Comparison of ENCODE assay signal across 10 mouse cellular contexts in genomic region chr7:137197118-137198030, GRCm38 (mm10).
A peak's percentile ranks its signal among the peaks of the same experiment; 100 is the strongest.
DNase-seq lines count a peak whose midpoint lies in the region; ATAC-seq and TF ChIP-seq lines count a peak whose summit lies in the region.
"Had no signal": no experiment of that assay in that cellular context is flagged by ENCODE, and none has a peak within 500 bp of the region (broad histone marks: within the 10 kb centered on the region; RNA-seq: fewer than 3 reads in every experiment).

No protein-coding gene starts in this region.

- no peaks in the 10 kb centered on the region for H3K4me1 ChIP-seq in heart, postnatal 0 days (ENCODE audit: control insufficient read depth, insufficient read depth)
- H3K4me1 ChIP-seq in heart, embryonic 11.5 days (ENCODE audit: control insufficient read depth, insufficient read depth, low read length) = no peaks in the 10 kb centered on the region
- peaks cover 9% of the 10 kb centered on the region for H3K4me1 ChIP-seq in midbrain, embryonic 12.5 days
- peaks cover 14% of the 10 kb centered on the region for H3K4me1 ChIP-seq in midbrain, embryonic 10.5 days
- 0 out of 2 replicates have a peak, but pooled peaks cover 3% of the 10 kb centered on the region for H3K4me1 ChIP-seq in neural tube, embryonic 14.5 days (ENCODE audit: control insufficient read depth, insufficient read depth, low read length)
- H3K4me1 ChIP-seq: liver, embryonic 15.5 days had no signal

- no peak for TF ChIP-seq EP300 in heart, postnatal 0 days (IDR thresholded peaks at IDR 0.05; ENCODE audit: low read depth)

- WGBS in heart, postnatal 0 days = 64% methylated on average over 23 of the region's 23 CpGs
- WGBS in heart, embryonic 11.5 days (ENCODE audit: insufficient replicate concordance) = 78% methylated on average over 23 of the region's 23 CpGs
- 89% methylated on average over 23 of the region's 23 CpGs for WGBS in midbrain, embryonic 12.5 days
- 93% methylated on average over 23 of the region's 23 CpGs for WGBS in midbrain, embryonic 10.5 days
- WGBS in neural tube, embryonic 14.5 days = 68% methylated on average over 23 of the region's 23 CpGs

- H3K36me3 ChIP-seq in heart, postnatal 0 days (replicated peaks; ENCODE audit: control insufficient read depth, insufficient read depth, low read length) = peaks cover 4% of the 10 kb centered on the region; the same call in 1 of the 2 replicates
- H3K36me3 ChIP-seq in heart, embryonic 11.5 days (ENCODE audit: control insufficient read depth, insufficient read depth, low read length) = no peaks in the 10 kb centered on the region
- H3K36me3 ChIP-seq in midbrain, embryonic 12.5 days = peaks cover 55% of the 10 kb centered on the region
- H3K36me3 ChIP-seq in midbrain, embryonic 10.5 days = peaks cover 53% of the 10 kb centered on the region
- no peaks in the 10 kb centered on the region; the same call in 1 of the 2 replicates for H3K36me3 ChIP-seq in neural tube, embryonic 14.5 days (ENCODE audit: control insufficient read depth, insufficient read depth, low read length)
- H3K36me3 ChIP-seq: liver, embryonic 15.5 days had no signal

- H3K27me3 ChIP-seq in heart, postnatal 0 days (ENCODE audit: control insufficient read depth, insufficient read depth, low read length) = no peaks in the 10 kb centered on the region
- no peaks in the 10 kb centered on the region for H3K27me3 ChIP-seq in heart, embryonic 11.5 days (ENCODE audit: control insufficient read depth, insufficient read depth, low read length)
- peaks cover 10% of the 10 kb centered on the region for H3K27me3 ChIP-seq in midbrain, embryonic 12.5 days
- H3K27me3 ChIP-seq in midbrain, embryonic 10.5 days (ENCODE audit: low read depth, poor library complexity, severe bottlenecking) = peaks cover 47% of the 10 kb centered on the region
- H3K27me3 ChIP-seq in neural tube, embryonic 14.5 days (ENCODE audit: control insufficient read depth, insufficient read depth, low read length) = no peaks in the 10 kb centered on the region
- H3K27me3 ChIP-seq: liver, embryonic 15.5 days had no signal

- H3K9me3 ChIP-seq in heart, postnatal 0 days (replicated peaks; ENCODE audit: control insufficient read depth, low read length) = no peaks in the 10 kb centered on the region
- H3K9me3 ChIP-seq in heart, embryonic 11.5 days (replicated peaks; ENCODE audit: control insufficient read depth, low read length) = no peaks in the 10 kb centered on the region
- H3K9me3 ChIP-seq in midbrain, embryonic 12.5 days = no peaks in the 10 kb centered on the region
- H3K9me3 ChIP-seq in midbrain, embryonic 10.5 days (replicated peaks) = no peaks in the 10 kb centered on the region
- H3K9me3 ChIP-seq in neural tube, embryonic 14.5 days (ENCODE audit: control insufficient read depth, low read length) = no peaks in the 10 kb centered on the region
- H3K9me3 ChIP-seq: liver, embryonic 15.5 days had no signal

- no peak overlapping the region for H3K4me2 ChIP-seq in heart, postnatal 0 days (ENCODE audit: low read depth, low read length)
- H3K4me2 ChIP-seq in heart, embryonic 11.5 days = no peak overlapping the region
- H3K4me2 ChIP-seq in midbrain, embryonic 12.5 days (replicated peaks) = no peak overlapping the region
- no peak overlapping the region for H3K4me2 ChIP-seq in neural tube, embryonic 14.5 days (ENCODE audit: low read depth, low read length)
- H3K4me2 ChIP-seq: liver, embryonic 15.5 days had no signal

- DNase-seq in heart, postnatal 0 days (ENCODE audit: low spot score) = no peak
- no peak for DNase-seq in midbrain, embryonic 10.5 days (ENCODE audit: low spot score)
- DNase-seq in cerebellum, postnatal 14 days = peak; percentile 53 to 59
- DNase-seq in testis, postnatal 10 days (ENCODE audit: low spot score) = no peak
- no peak for DNase-seq in layer of hippocampus, adult 8-10 months (ENCODE audit: low spot score in 2 of 2)
- DNase-seq: layer of hippocampus, postnatal 36 days had no signal

- no peak overlapping the region for H3K27ac ChIP-seq in heart, postnatal 0 days (ENCODE audit: low read depth)
- H3K27ac ChIP-seq in heart, embryonic 11.5 days (ENCODE audit: low read depth, low read length) = no peak overlapping the region
- 0 out of 2 replicates have a peak overlapping the region, but pooled peaks have one; percentile 25 for H3K27ac ChIP-seq in midbrain, embryonic 12.5 days (replicated peaks)
- H3K27ac ChIP-seq in midbrain, embryonic 10.5 days (replicated peaks) = no peak overlapping the region
- H3K27ac ChIP-seq in neural tube, embryonic 14.5 days (ENCODE audit: low read depth, low read length) = no peak overlapping the region
- H3K27ac ChIP-seq: liver, embryonic 15.5 days had no signal

- peak; percentile 39; the same call in 1 of the 2 replicates for ATAC-seq in heart, postnatal 0 days (ENCODE audit: insufficient read depth, low read depth)
- no peak for ATAC-seq in heart, embryonic 11.5 days (replicated peaks; ENCODE audit: insufficient number of reproducible peaks, low FRiP score, low TSS enrichment)
- no peak for ATAC-seq in midbrain, embryonic 12.5 days (ENCODE audit: low FRiP score, low read depth)
- 0 out of 2 replicates have a peak, but pooled peaks have one; percentile 39 for ATAC-seq in neural tube, embryonic 14.5 days (ENCODE audit: low read depth)

- no peak overlapping the region for H3K9ac ChIP-seq in heart, postnatal 0 days (replicated peaks; ENCODE audit: low read depth, low read length)
- no peak overlapping the region for H3K9ac ChIP-seq in heart, embryonic 11.5 days (ENCODE audit: low read depth, low read length)
- no peak overlapping the region for H3K9ac ChIP-seq in midbrain, embryonic 12.5 days (replicated peaks)
- no peak overlapping the region for H3K9ac ChIP-seq in neural tube, embryonic 14.5 days (replicated peaks; ENCODE audit: low read depth, low read length)
- H3K9ac ChIP-seq: liver, embryonic 15.5 days had no signal

- TF ChIP-seq CTCF in heart, postnatal 0 days (IDR thresholded peaks at IDR 0.05; ENCODE audit: low read depth) = no peak

- H3K4me3 ChIP-seq in heart, postnatal 0 days (ENCODE audit: low read depth, low read length) = no peak overlapping the region
- no peak overlapping the region for H3K4me3 ChIP-seq in heart, embryonic 11.5 days (ENCODE audit: low read depth, low read length)
- H3K4me3 ChIP-seq in midbrain, embryonic 12.5 days = no peak overlapping the region
- H3K4me3 ChIP-seq in midbrain, embryonic 10.5 days = no peak overlapping the region
- H3K4me3 ChIP-seq in neural tube, embryonic 14.5 days (ENCODE audit: low read depth, low read length) = no peak overlapping the region
- H3K4me3 ChIP-seq: liver, embryonic 15.5 days had no signal

Comparison
In these comparisons a context has a peak if more than half of its experiments do, and no peak if none do; other contexts are left out.
1. ATAC-seq: peak in heart, postnatal 0 days (single experiment) and neural tube, embryonic 14.5 days (single experiment); none in heart, embryonic 11.5 days (single experiment) and midbrain, embryonic 12.5 days (single experiment).
2. DNase-seq: peak in cerebellum, postnatal 14 days (2 of 2); none in heart, postnatal 0 days (single experiment), midbrain, embryonic 10.5 days (single experiment), testis, postnatal 10 days (single experiment) and layer of hippocampus, adult 8-10 months (0 of 2).